Mouse (Mus musculus): Measurements from ENCODE around the gene Hist1h2bg. TPM values are rescaled to one million over a fixed set of nuclear protein-coding genes. Genes with fewer than 3 reads are reported as not detected.
A peak's percentile ranks its signal among the peaks of the same experiment; 100 is the strongest.
"Not testable (repeated sequence)": the region's sequence is repeated elsewhere in the genome, so short reads cannot be mapped to it uniquely, and the experiment has no call there.

The Hist1h2bg gene
- polyA plus RNA-seq, 1 experiment: 9.9 TPM

DNA sequence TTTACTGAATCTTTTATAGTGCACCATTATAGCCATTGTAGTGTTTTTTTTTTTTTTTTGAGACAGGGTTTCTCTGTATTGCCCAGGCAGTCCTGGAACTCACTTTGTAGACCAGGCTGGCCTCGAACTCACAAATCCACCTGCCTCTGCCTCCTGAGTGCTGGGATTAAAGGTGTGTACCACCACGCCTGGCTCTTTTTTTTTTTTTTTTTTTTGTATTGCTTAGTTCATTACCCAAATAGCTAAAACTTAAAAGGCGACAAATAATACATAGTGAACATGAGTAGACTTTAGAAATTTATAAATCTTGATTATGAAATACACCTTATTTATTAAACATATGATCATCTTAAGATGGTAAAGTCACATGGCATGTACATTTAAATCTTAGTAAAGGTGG is 29.7 kb upstream of the Hist1h2bg start:
- Histone ChIP-seq H3K79me3 (ENCODE audit: low read depth) (no peaks in the 10 kb centered on the region), H3K4me3 (ENCODE audit: insufficient read depth, poor library complexity, severe bottlenecking) (no peak overlapping the region), H3K79me2 (ENCODE audit: control insufficient read depth, insufficient read depth) (peaks cover 15% of the 10 kb centered on the region), H3ac (ENCODE audit: control insufficient read depth, insufficient read length, low read depth) (no peak overlapping the region), H3K36me3 (ENCODE audit: control insufficient read depth, insufficient read depth) (no peaks in the 10 kb centered on the region), H3K27me3 (ENCODE audit: control insufficient read depth, insufficient read depth, insufficient read length) (no peaks in the 10 kb centered on the region)
- no peak for TF ChIP-seq MYOD1 (IDR thresholded peaks at IDR 0.05; ENCODE audit: control insufficient read depth, insufficient read length, low read depth)

DNA sequence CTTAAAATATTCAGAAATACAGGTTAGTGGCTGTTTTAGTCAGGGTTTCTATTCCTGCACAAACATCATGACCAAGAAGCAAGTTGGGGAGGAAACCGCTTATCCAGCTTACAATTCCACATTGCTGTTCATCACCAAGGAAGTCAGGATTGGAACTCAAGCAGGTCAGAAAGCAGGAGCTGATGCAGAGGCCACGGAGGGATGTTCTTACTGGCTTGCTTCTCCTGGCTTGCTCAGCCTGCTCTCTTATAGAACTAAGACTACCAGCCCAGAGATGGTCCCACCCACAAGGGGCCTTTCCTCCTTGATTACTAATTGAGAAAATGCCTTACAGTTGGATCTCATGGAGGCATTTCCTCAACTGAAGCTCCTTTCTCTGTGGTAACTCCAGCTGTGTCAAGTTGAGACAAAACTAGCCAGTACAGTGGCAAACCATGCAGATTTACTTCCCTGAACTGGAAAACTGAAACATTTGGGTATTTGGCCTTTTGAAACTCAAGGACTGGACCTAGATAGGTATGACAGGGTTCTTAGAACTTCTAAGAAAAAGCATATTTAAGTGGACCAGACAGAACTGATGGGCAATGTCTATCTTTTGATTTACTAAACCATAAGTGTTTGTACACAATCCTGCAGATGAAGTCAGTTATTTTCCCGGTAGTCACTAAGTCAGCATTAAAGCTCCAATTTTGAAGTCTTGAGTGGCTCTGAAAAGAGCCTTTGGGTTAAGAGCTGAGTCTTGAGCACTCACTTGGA is 28.8 kb upstream of the Hist1h2bg start:
- not testable (repeated sequence) for H3K79me2 ChIP-seq (ENCODE audit: control insufficient read depth, insufficient read depth); H3K27me3 ChIP-seq (ENCODE audit: control insufficient read depth, insufficient read depth, insufficient read length); H3K79me3 ChIP-seq (ENCODE audit: low read depth); H3K36me3 ChIP-seq (ENCODE audit: control insufficient read depth, insufficient read depth)
- Histone ChIP-seq H3ac (ENCODE audit: control insufficient read depth, insufficient read length, low read depth) (peak overlapping the region; percentile 65), H3K4me3 (ENCODE audit: insufficient read depth, poor library complexity, severe bottlenecking) (peak overlapping the region; percentile 30)

DNA sequence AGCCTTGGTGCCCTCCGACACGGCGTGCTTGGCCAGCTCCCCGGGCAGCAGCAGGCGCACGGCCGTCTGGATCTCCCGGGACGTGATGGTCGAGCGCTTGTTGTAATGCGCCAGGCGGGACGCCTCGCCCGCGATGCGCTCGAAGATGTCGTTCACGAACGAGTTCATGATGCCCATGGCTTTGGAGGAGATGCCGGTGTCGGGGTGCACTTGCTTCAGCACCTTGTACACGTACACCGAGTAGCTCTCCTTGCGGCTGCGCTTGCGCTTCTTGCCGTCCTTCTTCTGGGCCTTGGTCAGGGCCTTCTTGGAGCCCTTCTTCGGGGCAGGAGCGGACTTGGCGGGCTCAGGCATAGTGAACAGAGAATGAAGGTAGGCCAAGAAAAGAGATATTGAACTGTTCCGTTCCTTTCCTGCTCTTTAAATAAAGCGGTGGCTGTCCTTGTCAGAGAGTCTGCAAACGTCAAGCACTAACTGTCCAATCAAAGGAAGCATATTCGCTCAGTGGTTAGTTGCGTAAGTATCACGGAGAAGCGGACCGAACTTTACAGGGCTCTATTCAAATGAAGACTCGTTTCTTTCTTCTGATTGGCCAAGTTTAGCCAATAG is 28.1 kb upstream of the Hist1h2bg start, which contains the start of gene Hist1h2bh:
Gene Hist1h2bh (minus strand): TSS at position 394 of the 609 bp plus-strand sequence.
- Histone ChIP-seq H3ac (ENCODE audit: control insufficient read depth, insufficient read length, low read depth) (peak within 1 kb of the TSS; percentile 65), H3K4me3 (ENCODE audit: insufficient read depth, poor library complexity, severe bottlenecking) (peak within 1 kb of the TSS; percentile 30)
- H3K79me3 ChIP-seq (ENCODE audit: low read depth); H3K36me3 ChIP-seq (ENCODE audit: control insufficient read depth, insufficient read depth); H3K27me3 ChIP-seq (ENCODE audit: control insufficient read depth, insufficient read depth, insufficient read length); H3K79me2 ChIP-seq (ENCODE audit: control insufficient read depth, insufficient read depth): not testable (repeated sequence)
- peak; percentile 97 for TF ChIP-seq CEBPB (IDR thresholded peaks at IDR 0.05; ENCODE audit: low read depth)

DNA sequence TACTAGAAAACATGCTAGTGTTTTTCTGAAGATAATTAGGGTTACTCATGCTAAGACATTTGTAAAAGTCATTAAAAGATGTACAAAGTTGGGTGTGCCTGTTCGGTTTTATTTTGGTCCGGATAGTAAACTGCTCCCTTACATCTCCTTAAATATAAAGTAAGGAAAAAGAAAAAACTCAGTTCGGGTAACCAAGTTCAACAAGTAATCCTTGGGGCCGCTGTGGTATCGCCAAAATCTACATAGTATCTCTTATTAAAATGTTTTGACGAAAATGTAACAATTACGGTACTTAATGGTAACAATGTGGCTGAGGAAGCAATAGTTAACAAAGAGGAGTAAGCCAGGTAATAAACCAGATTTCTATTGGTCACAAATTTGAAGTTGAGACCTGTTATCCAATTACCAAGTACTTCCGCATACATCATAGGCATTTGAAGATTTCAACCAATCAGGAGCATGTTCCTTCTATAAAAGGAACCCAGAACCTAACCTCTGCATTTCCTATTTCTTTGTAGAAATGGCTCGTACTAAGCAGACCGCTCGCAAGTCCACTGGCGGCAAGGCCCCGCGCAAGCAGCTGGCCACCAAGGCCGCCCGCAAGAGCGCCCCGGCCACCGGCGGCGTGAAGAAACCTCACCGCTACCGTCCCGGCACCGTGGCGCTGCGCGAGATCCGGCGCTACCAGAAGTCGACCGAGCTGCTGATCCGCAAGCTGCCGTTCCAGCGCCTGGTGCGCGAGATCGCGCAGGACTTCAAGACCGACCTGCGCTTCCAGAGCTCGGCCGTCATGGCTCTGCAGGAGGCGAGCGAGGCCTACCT is 27.0 kb upstream of the Hist1h2bg start, which contains the start of gene Hist1h3f:
Gene Hist1h3f (plus strand): TSS at position 88 of the 822 bp plus-strand sequence.
- Histone ChIP-seq H3K79me2 (ENCODE audit: control insufficient read depth, insufficient read depth) (no peaks in the 10 kb centered on the region), H3ac (ENCODE audit: control insufficient read depth, insufficient read length, low read depth) (peak within 1 kb of the TSS; percentile 65), H3K36me3 (ENCODE audit: control insufficient read depth, insufficient read depth) (no peaks in the 10 kb centered on the region), H3K4me3 (ENCODE audit: insufficient read depth, poor library complexity, severe bottlenecking) (peak within 1 kb of the TSS; percentile 30), H3K79me3 (ENCODE audit: low read depth) (no peaks in the 10 kb centered on the region), H3K27me3 (ENCODE audit: control insufficient read depth, insufficient read depth, insufficient read length) (no peaks in the 10 kb centered on the region)
- TF ChIP-seq FOSL1 (IDR thresholded peaks at IDR 0.05; ENCODE audit: insufficient read depth, low read length, poor library complexity, severe bottlenecking): no peak

DNA sequence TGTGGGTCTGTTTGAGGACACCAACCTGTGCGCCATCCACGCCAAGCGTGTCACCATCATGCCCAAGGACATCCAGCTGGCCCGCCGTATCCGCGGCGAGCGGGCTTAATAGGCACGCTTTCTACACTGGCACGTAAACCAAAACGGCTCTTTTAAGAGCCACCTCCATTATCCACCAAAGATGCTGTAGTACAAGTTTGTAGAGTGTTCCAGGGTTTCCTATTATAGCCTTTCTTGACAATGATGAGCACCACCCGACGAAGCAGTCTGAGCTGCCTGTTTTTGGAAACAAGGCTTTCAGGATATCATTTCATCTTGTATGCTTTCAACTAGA is 26.4 kb upstream of the Hist1h2bg start:
- not testable (repeated sequence) for H3ac ChIP-seq (ENCODE audit: control insufficient read depth, insufficient read length, low read depth); H3K79me3 ChIP-seq (ENCODE audit: low read depth)

DNA sequence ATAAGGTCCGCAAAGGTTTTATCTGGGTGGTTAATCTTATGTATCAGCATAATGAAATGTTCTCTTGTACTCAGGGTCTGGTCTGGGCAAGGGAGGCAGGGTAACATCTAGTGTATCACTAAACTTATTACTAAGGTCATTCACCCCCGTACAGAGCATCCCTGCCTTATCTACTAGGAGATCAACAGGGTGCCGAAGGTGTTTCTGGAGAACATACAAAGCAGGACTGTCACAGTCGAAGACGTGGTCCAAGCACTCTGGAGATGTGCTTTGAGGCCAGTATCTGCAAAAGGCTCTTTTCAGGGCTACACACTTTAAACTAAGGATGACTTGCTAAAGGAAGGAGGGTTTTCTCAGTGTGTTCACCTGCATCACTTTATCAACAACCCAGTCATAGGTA is 24.5 kb upstream of the Hist1h2bg start:
- H3K79me3 ChIP-seq (ENCODE audit: low read depth): no peaks in the 10 kb centered on the region
- no peaks in the 10 kb centered on the region for H3K36me3 ChIP-seq (ENCODE audit: control insufficient read depth, insufficient read depth)
- no peak overlapping the region for H3ac ChIP-seq (ENCODE audit: control insufficient read depth, insufficient read length, low read depth)
- H3K4me3 ChIP-seq (ENCODE audit: insufficient read depth, poor library complexity, severe bottlenecking): no peak overlapping the region
- no peaks in the 10 kb centered on the region for H3K27me3 ChIP-seq (ENCODE audit: control insufficient read depth, insufficient read depth, insufficient read length)
- H3K79me2 ChIP-seq (ENCODE audit: control insufficient read depth, insufficient read depth): no peaks in the 10 kb centered on the region
- TF ChIP-seq USF1 (IDR thresholded peaks at IDR 0.05; ENCODE audit: low read depth) (no peak), CTCF (IDR thresholded peaks at IDR 0.05; ENCODE audit: control insufficient read depth, insufficient read depth, insufficient read length) (no peak), CEBPB (IDR thresholded peaks at IDR 0.05; ENCODE audit: low read depth) (no peak), MYOD1 (IDR thresholded peaks at IDR 0.05; ENCODE audit: control insufficient read depth, insufficient read length, low read depth) (no peak), MAX (IDR thresholded peaks at IDR 0.05) (no peak), MYOG (IDR thresholded peaks at IDR 0.05; ENCODE audit: control insufficient read depth, extremely low read depth, insufficient read length) (no peak), FOSL1 (IDR thresholded peaks at IDR 0.05; ENCODE audit: insufficient read depth, low read length, poor library complexity, severe bottlenecking) (no peak)

More for the DNA sequence above, 26.4 kb upstream of the Hist1h2bg start:
- not testable (repeated sequence) for H3K79me2 ChIP-seq (ENCODE audit: control insufficient read depth, insufficient read depth); H3K36me3 ChIP-seq (ENCODE audit: control insufficient read depth, insufficient read depth); H3K4me3 ChIP-seq (ENCODE audit: insufficient read depth, poor library complexity, severe bottlenecking); H3K27me3 ChIP-seq (ENCODE audit: control insufficient read depth, insufficient read depth, insufficient read length)

Data from C2C12 (cell line).